Mouse (Mus musculus) erythroblast, embryonic 14.5 days (primary cell): ENCODE data around the gene Prg3.

Source experiments
- GATA1 ChIP-seq: IDR thresholded peaks from 2 replicates; pipeline ENCODE4 v1.6.1; 2012; ENCODE audit warnings: low read length, inconsistent platforms, mixed read lengths
- TAL1 ChIP-seq: IDR thresholded peaks from 3 replicates; pipeline ENCODE4 v1.6.1; 2012; ENCODE audit warnings: low read length, inconsistent platforms, mixed read lengths

- TF ChIP-seq TAL1 (no peak), GATA1 (no peak)
Observed at GRCm38 (mm10) chr2:84958588-84959264, 29.3 kb upstream of the Prg3 start.
